Mouse (Mus musculus) embryonic stem cell, embryonic (primary cell): ENCODE measurements at regions not wholly inside any gene's neighbourhood (a gene's known extent, or its start where the extent isn't known, plus 50 kb on each side); places are given as distances from the start of the nearest gene placed in this dataset.

ENCODE experiments used
- CTCF ChIA-PET, 4 experiments: fragments of 300-600 bp in 2 of 4; fragments of 350-600 bp in 2 of 4; sonication (Branson Sonifier 250); formaldehyde crosslinking; loops; one replicate each; lab custom pipeline; 2022; ENCODE audit warnings: inconsistent platforms in 2 of 4; lab: Charles Lee
- POLR2A ChIA-PET, 4 experiments: fragments of 300-600 bp in 2 of 4; fragments of 350-600 bp in 2 of 4; sonication (Branson Sonifier 250); formaldehyde crosslinking; loops; one replicate each; lab custom pipeline; 2022; ENCODE audit warnings: antibody characterized with exemption in 4 of 4, inconsistent platforms in 1 of 4; lab: Charles Lee

DNA sequence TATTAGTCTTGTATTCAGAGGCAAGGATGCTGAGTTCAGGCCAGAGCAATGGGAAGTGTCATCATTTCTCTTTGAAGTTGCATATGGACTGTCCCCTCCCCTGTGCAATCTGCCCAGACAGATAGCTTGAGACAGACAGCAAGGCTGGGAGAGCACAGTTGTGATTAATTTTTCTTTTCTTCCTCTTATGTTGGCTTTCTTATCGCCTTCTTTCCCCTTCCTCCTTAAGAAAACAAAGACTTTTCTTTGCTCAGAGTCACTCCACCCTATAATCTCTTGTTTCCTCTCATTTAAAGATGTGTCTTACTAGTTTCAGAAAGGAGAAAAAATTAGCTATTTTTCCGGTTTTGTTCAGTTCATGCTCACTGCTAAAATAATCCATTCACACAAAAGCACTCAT, 157.0 kb downstream of the Trib2 start:
- CTCF ChIA-PET = interaction anchor here in 1 of 4 experiments (0.7 kb wide), 1 partner anchor 30 kb away, joined by 3 read pairs; no protein-coding TSS in a partner anchor
- POLR2A ChIA-PET = no interaction called here

DNA sequence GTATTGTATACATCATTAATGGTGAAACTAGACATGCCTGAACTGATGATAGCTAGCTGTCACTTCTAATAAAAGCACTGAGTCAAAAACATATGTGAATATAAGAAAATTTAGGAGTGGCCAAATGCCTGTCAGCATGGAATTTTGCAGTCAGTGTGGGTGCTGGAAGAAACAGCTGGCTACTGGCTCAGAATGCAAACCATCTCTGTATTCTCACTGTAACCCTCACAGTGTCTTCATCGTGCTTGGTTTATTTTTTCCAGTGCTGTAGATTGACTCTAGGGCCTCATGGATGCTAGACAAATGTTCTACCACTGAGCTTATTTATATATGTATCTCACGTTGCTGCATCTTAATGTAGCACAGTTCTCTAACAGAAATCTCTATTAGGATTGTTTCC, 157.4 kb downstream of the Trib2 start:
- ChIA-PET POLR2A (no interaction called here), CTCF (no interaction called here)

DNA sequence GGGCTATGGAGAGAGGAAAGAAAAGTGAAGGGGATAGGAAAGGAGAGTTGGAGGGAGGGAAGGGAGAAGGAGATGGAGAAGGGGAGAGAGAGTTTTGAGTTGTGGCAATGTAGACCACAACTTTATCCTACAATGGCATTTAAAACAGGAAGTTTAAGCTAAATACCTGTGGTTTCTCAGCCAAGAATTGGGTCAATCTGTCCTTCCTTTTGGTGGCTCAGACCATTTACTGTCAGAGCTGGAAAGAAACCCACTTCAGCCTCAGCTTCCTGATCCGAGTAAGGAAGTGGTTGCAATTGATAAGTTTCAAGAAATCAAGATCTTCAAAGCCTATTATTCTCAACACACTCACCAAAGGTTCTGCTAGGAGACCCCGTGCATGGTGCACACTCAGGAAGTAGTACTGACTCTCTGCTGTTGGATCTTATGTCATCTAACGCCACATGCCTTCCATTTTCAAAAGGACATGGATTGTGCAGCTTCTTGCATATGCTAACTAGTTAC, 158.9 kb downstream of the Trib2 start:
- CTCF ChIA-PET = interaction anchor here in 1 of 4 experiments (0.6 kb wide), 1 partner anchor 23 kb away, joined by 3 read pairs; no protein-coding TSS in a partner anchor
- POLR2A ChIA-PET = no interaction called here

DNA sequence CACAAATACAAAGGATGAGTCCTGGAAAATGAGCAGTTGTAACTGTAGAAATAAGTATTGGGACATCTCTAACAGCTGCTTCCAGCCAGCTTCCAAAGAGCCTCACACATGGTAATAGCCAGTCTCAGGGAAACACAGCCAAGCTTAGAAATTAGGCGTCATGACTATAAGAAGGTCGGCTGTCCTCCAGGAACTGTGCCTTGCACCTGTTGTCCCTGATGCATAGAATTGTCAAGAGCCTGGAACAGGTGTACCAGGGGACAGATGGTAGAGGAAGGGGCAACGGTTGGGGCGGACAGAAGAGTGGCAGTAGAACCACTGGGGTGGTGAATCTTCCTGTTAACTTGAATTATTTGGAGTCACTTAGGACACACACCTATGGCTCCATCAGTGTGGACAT, 162.1 kb downstream of the Trib2 start:
- CTCF ChIA-PET = no interaction called here
- POLR2A ChIA-PET = interaction anchor here in 1 of 4 experiments (1.0 kb wide), 1 partner anchor 36 kb away, joined by 3 read pairs; no protein-coding TSS in a partner anchor

GRCm38 (mm10) chr12:15653357-15653763, 163.4 kb downstream of the Trib2 start:
- ChIA-PET CTCF (interaction anchor here in 1 of 4 experiments (0.7 kb wide), 1 partner anchor 819 kb away, joined by 3 read pairs; no protein-coding TSS in a partner anchor), POLR2A (no interaction called here)

DNA sequence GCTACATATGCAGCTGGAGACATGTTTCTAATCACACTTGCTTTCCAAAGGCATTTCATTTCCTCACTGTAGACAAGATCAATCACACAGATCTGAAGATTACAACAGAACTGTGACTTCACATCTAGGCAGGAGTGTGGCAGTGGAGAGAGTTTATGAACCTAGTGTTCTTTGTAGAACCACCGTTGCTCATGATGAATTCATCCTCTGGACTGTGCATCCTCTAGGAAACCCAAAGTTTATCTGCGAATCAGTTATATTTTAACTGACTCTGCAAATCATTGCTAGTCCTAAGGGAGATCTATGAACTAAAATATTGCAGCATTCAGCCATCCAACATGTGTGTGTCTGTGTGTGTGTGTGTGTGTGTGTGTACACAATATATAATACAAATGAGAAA, 165.4 kb downstream of the Trib2 start:
- POLR2A ChIA-PET = no interaction called here
- CTCF ChIA-PET = no interaction called here

DNA sequence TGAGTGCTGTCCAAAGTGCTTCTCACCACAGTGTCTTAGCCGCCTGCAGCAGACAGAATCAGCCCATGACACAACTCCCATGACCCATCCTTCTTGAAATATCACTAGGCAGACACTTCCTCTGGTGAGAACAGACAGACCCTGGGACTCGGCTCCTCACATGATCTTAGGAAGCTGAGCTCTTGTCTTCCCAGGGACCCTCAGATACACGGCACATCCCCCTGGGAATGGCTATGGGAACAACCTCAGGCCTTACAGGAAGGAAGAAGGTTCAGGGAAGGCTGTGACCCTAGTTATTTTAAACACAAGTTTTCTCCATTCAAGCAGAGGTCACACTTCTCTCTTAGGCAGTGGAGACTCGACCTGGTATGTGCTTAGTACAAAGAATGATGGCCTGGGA, 166.8 kb downstream of the Trib2 start:
- ChIA-PET POLR2A (no interaction called here), CTCF (no interaction called here)

GRCm38 (mm10) chr12:15649226-15649625, 167.5 kb downstream of the Trib2 start:
- ChIA-PET CTCF (interaction anchor here in 1 of 4 experiments (0.6 kb wide), 1 partner anchor 1105 kb away, joined by 5 read pairs; no protein-coding TSS in a partner anchor), POLR2A (no interaction called here)

DNA sequence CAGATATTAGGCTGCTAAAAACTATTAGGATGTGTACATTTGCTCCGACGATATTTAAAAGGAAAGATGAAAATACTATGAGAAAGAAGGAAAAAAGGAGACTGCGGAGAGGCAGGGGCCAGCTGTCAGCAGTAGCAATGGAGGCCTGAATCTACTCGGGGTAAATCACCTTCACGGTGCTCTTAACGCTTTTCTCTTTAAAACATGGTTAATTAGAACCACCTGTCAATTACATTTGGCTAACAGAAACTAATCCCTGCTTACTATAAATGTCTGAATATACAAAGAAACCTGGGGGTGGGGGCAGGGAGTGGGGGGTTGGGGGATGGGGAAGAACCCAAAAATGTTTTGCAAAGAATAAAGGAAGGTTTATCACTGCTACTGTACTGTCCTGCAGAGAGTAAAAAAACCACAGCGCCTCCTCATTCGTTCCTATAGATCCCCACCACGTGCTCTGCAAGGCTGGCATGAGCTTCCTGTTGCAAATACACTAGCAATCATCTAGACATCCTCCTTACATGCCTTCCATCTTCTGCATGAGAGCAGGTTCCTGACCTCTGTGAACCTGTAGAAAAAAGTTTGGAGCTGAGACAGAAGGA, 172.5 kb downstream of the Trib2 start:
- POLR2A ChIA-PET = no interaction called here
- CTCF ChIA-PET = no interaction called here

DNA sequence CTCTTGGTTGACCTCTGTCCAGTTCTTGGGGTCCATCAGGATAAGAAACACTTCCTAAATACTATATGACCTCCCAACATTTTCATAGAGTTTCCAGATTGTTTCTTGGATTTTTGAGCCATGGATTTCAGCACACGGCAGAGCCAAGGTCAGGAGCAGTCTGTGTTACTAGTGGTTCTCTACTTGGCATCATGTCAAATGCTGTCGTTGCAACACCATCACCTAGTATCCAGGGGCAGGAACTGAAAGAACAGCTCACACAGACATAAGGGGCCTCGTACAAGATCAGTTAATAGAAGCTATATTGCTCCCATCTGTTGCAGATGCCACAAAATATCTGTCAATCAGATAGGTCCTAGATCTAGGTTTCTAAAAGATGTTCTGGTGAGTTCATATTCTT, 173.1 kb downstream of the Trib2 start:
- ChIA-PET CTCF (no interaction called here), POLR2A (no interaction called here)

DNA sequence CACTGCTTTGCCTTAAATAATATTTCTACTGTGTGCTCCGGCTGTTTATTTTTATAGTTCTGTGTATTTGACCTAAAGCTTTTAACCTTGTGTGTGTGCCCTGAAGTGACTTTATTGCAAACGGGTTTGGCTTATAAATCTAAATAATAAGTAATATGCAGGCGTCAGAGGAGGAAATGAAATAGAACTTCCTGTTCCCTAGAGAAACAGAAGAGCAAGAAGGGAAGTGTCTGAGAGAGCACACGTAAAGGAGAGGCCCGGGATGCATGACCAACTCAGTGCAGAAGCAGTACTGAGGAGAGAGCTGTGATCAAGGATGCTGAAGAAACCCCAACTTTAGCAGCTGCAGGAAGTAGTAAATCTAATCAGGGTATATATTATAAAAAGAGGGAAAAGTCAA, 176.4 kb downstream of the Trib2 start:
- ChIA-PET CTCF (interaction anchor here in 1 of 4 experiments (0.6 kb wide), 1 partner anchor 987 kb away, joined by 6 read pairs; no protein-coding TSS in a partner anchor), POLR2A (interaction anchor here in 1 of 4 experiments (0.7 kb wide), 1 partner anchor 714 kb away, joined by 3 read pairs; no protein-coding TSS in a partner anchor)

DNA sequence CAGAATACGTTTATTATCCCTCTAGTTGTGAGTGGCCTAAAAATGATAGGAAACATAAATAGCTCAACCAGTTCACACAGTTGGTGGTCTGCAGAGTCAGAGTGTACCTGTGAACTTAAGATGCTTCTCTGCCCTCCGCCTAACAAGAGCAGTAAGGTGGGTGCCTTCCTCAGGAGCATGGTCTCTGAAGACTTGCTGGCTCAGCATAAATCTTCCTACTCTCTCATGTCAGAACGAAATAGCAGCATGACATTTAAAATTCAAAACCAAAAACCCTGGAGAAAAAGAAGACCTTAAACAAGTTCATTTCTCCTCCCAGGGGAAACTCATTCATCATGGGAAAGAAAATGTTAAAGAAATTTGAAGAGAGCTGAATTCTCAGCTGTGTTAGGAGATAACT, 186.8 kb downstream of the Trib2 start:
- POLR2A ChIA-PET = no interaction called here
- CTCF ChIA-PET = no interaction called here

DNA sequence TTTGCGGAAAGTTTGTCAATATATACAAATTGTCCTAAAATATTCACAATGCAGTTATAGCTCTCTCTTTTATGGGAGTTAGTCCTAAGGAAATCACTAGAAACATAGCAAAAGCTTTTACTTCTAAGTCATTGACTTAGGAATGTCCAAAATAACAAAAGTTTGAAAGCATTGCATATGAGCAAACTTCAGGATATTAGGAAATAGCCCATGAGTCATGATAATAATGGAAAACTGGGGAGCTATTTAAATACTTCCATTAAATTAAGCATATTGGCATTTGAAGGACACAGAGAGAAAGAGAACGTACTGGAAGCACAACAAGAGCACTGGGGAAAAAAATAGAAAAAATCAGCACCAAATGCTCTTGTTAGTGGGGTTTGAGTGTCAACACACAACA, 197.2 kb downstream of the Trib2 start:
- CTCF ChIA-PET = no interaction called here
- POLR2A ChIA-PET = interaction anchor here in 1 of 4 experiments (0.7 kb wide), 1 partner anchor 430 kb away, joined by 3 read pairs; no protein-coding TSS in a partner anchor

DNA sequence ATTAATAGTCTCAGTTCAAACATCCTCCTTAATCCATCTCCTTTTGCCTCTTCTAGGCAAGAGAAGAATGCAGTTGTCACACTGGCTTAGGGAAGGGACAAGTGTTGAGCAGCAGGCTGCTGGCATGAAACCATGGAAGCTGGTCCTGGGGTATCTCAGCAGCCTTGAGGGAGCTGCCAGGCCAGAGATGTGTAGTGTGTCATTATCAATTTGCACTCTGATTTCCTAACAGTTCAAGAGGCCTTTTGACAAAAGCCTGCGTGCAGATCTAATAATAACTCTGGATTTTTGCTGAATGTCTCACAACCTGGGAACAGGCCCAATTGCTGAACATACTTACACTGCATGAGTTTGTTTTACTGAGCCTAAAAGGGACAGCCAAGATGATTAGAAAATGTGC, 199.4 kb downstream of the Trib2 start:
- ChIA-PET POLR2A (interaction anchor here in 1 of 4 experiments (0.7 kb wide), 1 partner anchor 12 kb away, joined by 3 read pairs; no protein-coding TSS in a partner anchor), CTCF (no interaction called here)

GRCm38 (mm10) chr12:15611847-15612580, 204.7 kb downstream of the Trib2 start:
- ChIA-PET POLR2A (no interaction called here), CTCF (no interaction called here)

- CTCF ChIA-PET = no interaction called here
- POLR2A ChIA-PET = no interaction called here
These were observed 209.6 kb downstream of the Trib2 start for GRCm38 (mm10) chr12:15607091-15607490.

- POLR2A ChIA-PET = no interaction called here
- CTCF ChIA-PET = interaction anchor here in 1 of 4 experiments (0.8 kb wide), 1 partner anchor 922 kb away, joined by 3 read pairs; no protein-coding TSS in a partner anchor
These were observed 210.6 kb downstream of the Trib2 start for GRCm38 (mm10) chr12:15606095-15606494.

- POLR2A ChIA-PET = no interaction called here
These were observed 212.1 kb downstream of the Trib2 start for GRCm38 (mm10) chr12:15604630-15605029.

DNA sequence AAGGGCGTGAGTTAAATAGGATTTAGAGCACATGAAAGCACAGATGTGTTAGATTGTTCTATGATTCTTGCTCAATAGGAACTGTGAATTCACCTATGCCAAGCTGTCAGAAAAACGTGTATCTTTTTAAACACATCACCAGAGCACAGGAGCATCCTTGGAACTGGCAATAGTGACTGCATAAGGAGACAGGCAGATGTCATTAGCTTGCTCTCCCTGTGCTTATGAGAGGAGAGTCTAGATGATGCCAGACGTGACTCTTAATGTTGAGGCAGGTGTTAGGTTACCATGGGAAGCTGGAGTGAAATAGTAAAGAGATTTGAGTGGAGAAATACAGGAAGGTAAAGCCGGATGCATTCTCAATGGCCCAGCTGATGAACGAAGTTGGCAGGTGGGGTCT, 212.8 kb downstream of the Trib2 start:
- POLR2A ChIA-PET = no interaction called here
- CTCF ChIA-PET = no interaction called here

More at GRCm38 (mm10) chr12:15604630-15605029, 212.1 kb downstream of the Trib2 start:
- CTCF ChIA-PET = no interaction called here

DNA sequence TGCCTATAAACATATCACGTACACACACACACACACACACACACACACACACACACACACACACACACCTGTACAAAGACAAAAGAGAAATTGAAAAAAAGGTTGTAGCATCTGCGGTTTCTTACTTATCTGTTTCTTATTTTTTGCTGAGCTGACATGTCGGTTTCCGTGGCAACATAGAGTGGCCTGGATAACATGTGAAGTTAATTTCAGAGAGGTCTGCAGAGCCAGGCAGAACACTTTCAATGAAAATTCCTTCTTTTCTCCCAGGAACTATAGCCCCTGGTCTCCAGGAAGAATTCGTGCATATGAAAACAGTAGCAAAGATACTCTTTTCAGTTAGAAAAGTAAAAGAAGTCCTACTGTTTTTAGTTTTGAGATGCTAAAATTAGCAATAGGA, 213.4 kb downstream of the Trib2 start:
- ChIA-PET CTCF (no interaction called here), POLR2A (no interaction called here)
